Mouse (Mus musculus) midbrain, embryonic 13.5 days (tissue): ENCODE measurements around the gene Cd151. TPM values are rescaled to one million over a fixed set of nuclear protein-coding genes. Genes with fewer than 3 reads are reported as not detected.
A peak's percentile ranks its signal among the peaks of the same experiment; 100 is the strongest.

Source experiments
- ATAC-seq: fragments of 200-750 bp; cut with Nextera tagmentation; 2 replicates; pipeline ENCODE4 v1.8.0; 2017; ENCODE audit warnings: mild to moderate bottlenecking, moderate TSS enrichment, moderate library complexity
- H3K27ac ChIP-seq: fragments of 300-500 bp; sonication (generic); 2 replicates; pipeline ENCODE4 v1.5.1; 2015; ENCODE audit warnings: inconsistent platforms, mild to moderate bottlenecking, moderate library complexity
- H3K27me3 ChIP-seq: fragments of 300-500 bp; sonication (generic); 2 replicates; pipeline ENCODE4 v1.6.1; 2015; ENCODE audit warnings: mild to moderate bottlenecking, inconsistent platforms
- H3K36me3 ChIP-seq: fragments of 300-500 bp; sonication (generic); 2 replicates; pipeline ENCODE4 v1.6.1; 2015; ENCODE audit warnings: mild to moderate bottlenecking, inconsistent platforms
- H3K4me1 ChIP-seq: fragments of 300-500 bp; sonication (generic); replicated peaks from 2 replicates; pipeline ENCODE4 v1.6.1; 2015; ENCODE audit warnings: inconsistent platforms
- H3K4me2 ChIP-seq: fragments of 300-500 bp; sonication (generic); replicated peaks from 2 replicates; pipeline ENCODE4 v1.6.1; 2015; ENCODE audit warnings: moderate library complexity, mild to moderate bottlenecking, inconsistent platforms
- H3K4me3 ChIP-seq: fragments of 300-500 bp; sonication (generic); replicated peaks from 2 replicates; pipeline ENCODE4 v1.5.1; 2015; ENCODE audit warnings: mild to moderate bottlenecking, inconsistent platforms
- H3K9ac ChIP-seq: fragments of 300-500 bp; sonication (generic); replicated peaks from 2 replicates; pipeline ENCODE4 v1.6.1; 2015; ENCODE audit warnings: mild to moderate bottlenecking, inconsistent platforms
- H3K9me3 ChIP-seq: fragments of 300-500 bp; sonication (generic); 2 replicates; pipeline ENCODE4 v1.6.1; 2016; ENCODE audit warnings: mild to moderate bottlenecking, inconsistent platforms
- WGBS: fragments of 180-500 bp; shearing (Covaris S2); methylation state at CpG from one replicate; pipeline ENCODE4 v1.1.7; 2015; 5-methylcytosine and 5-hydroxymethylcytosine counted together
- polyA plus RNA-seq: library from polyadenylated mRNA; unstranded; fragments of >200 nt; fragmentation: Nextera tagmentation; extraction: Ambion mirVana; gene quantifications from 2 replicates; pipeline ENCODE4 v1.2.1, GENCODE M21; 2015

Gene Cd151
- polyA plus RNA-seq, 1 experiment from 2014 or later = 19.9 TPM

GRCm38 (mm10) chr7:141481498-141482401 lies 14.6 kb downstream of the Cd151 start:
- Histone ChIP-seq H3K4me1 (peaks cover 29% of the 10 kb centered on the region), H3K9ac (peak overlapping the region; percentile 75), H3K27ac (peak overlapping the region; percentile 60), H3K27me3 (peaks cover 31% of the 10 kb centered on the region), H3K9me3 (no peaks in the 10 kb centered on the region), H3K4me2 (peak overlapping the region; percentile 92), H3K36me3 (no peaks in the 10 kb centered on the region), H3K4me3 (peak overlapping the region; percentile 62)
- peak; percentile 73 for ATAC-seq
- under 1% methylated on average over 80 of the region's 81 CpGs for WGBS

- whole genome bisulfite sequencing = 2% methylated on average over 11 of the region's 11 CpGs
- no peaks in the 10 kb centered on the region for H3K36me3 ChIP-seq
- no peaks in the 10 kb centered on the region for H3K9me3 ChIP-seq
- H3K27me3 ChIP-seq = peaks cover 23% of the 10 kb centered on the region
- H3K4me1 ChIP-seq = peaks cover 27% of the 10 kb centered on the region
- ATAC-seq = no peak
- H3K4me2 ChIP-seq = peak overlapping the region; percentile 92
- H3K9ac ChIP-seq = peak overlapping the region; percentile 75
- H3K4me3 ChIP-seq = peak overlapping the region; percentile 62
- peak overlapping the region; percentile 56; the same call in 1 of the 2 replicates for H3K27ac ChIP-seq
Observed at GRCm38 (mm10) chr7:141482531-141483024, 15.4 kb downstream of the Cd151 start.

GRCm38 (mm10) chr7:141483114-141483653 lies 16.0 kb downstream of the Cd151 start:
- Histone ChIP-seq H3K9ac (no peak overlapping the region), H3K4me1 (peaks cover 27% of the 10 kb centered on the region), H3K36me3 (no peaks in the 10 kb centered on the region), H3K9me3 (no peaks in the 10 kb centered on the region), H3K4me2 (peak overlapping the region; percentile 92), H3K4me3 (0 out of 2 replicates have a peak overlapping the region, but pooled peaks have one; percentile 62), H3K27ac (no peak overlapping the region), H3K27me3 (peaks cover 17% of the 10 kb centered on the region)
- 70% methylated on average over 6 of the region's 6 CpGs for WGBS
- ATAC-seq = no peak

- H3K4me3 ChIP-seq = no peak overlapping the region
- 83% methylated on average over 5 of the region's 5 CpGs for WGBS
- no peak overlapping the region for H3K4me2 ChIP-seq
- ATAC-seq = no peak
- H3K9ac ChIP-seq = no peak overlapping the region
- H3K36me3 ChIP-seq = no peaks in the 10 kb centered on the region
- H3K4me1 ChIP-seq = peaks cover 27% of the 10 kb centered on the region
- H3K9me3 ChIP-seq = no peaks in the 10 kb centered on the region
- H3K27me3 ChIP-seq = peaks cover 17% of the 10 kb centered on the region
- H3K27ac ChIP-seq = no peak overlapping the region
Observed at GRCm38 (mm10) chr7:141484186-141485120, 17.3 kb downstream of the Cd151 start.

DNA sequence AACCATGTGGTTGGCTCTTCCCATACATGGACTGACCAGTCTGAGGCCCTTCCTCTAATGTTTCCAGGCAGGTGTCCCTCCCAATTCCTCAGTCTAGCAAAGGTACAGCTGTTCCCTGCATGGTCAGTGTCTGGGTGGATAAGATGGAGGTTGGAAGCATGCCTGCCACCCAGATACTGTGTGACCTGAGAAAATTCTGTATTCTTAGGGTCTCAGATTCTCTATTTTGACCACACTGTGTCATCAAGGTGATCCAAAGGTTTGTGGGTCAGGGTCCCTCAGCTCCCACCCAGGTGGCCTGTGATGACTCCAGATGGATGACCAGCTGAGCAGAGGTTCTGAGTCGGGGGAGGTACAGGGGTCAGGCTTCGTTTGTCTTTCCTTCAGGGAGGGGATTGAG lies 18.0 kb downstream of the Cd151 start:
- H3K4me1 ChIP-seq = peaks cover 27% of the 10 kb centered on the region
- WGBS = 82% methylated on average over 2 of the region's 2 CpGs
- no peak overlapping the region for H3K27ac ChIP-seq
- no peak overlapping the region for H3K4me3 ChIP-seq
- H3K9me3 ChIP-seq = no peaks in the 10 kb centered on the region
- no peak overlapping the region for H3K9ac ChIP-seq
- no peak for ATAC-seq
- no peak overlapping the region for H3K4me2 ChIP-seq
- no peaks in the 10 kb centered on the region for H3K36me3 ChIP-seq
- peaks cover 14% of the 10 kb centered on the region for H3K27me3 ChIP-seq

DNA sequence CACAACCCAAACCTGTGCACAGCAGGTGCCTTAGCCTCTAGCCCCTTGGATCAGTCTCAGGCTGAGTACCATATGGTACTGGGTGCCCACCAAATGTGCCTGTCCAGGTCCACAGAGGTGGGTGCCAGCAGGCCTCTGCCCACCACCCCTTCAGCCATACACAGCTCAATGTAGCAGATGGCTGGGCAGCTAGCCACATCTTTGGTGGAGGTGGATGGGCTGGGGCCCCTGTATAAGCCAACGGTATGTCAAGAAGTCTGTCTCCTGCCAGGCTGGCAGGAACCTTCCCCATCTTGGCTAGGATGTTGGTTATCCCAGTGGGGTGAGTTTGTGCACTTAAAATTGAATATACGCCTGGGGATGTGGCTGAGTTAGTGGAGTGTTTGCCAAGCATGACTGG lies 18.4 kb downstream of the Cd151 start:
- Histone ChIP-seq H3K4me1 (peaks cover 27% of the 10 kb centered on the region), H3K36me3 (peaks cover under 1% of the 10 kb centered on the region; the same call in 1 of the 2 replicates), H3K4me2 (no peak overlapping the region), H3K27me3 (peaks cover 13% of the 10 kb centered on the region), H3K9ac (no peak overlapping the region), H3K4me3 (no peak overlapping the region), H3K27ac (no peak overlapping the region), H3K9me3 (no peaks in the 10 kb centered on the region)
- WGBS = 91% methylated on average over 2 of the region's 2 CpGs
- ATAC-seq = no peak

DNA sequence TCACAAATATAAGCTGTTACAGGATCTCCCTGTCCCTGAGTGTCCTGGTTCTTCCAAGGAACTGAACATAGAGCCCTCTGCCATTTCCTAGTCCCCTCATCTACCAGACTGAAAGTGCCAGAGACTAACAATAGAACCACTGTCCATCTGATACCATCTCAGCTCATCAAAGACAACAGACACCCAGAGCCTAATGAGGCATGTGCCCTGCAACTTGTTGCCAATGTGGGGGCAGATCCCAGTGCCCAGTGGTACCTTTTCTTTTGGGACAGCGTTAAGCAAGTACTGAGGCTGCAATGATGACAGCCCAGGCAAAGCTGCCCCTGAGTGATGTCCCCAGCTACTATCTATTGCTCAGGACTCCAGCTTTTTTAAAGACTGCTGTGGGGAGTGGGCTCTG lies 19.0 kb downstream of the Cd151 start:
- peaks cover 13% of the 10 kb centered on the region for H3K27me3 ChIP-seq
- WGBS = 89% methylated on average over 1 of the region's 1 CpGs
- H3K9me3 ChIP-seq = no peaks in the 10 kb centered on the region
- H3K9ac ChIP-seq = no peak overlapping the region
- H3K4me3 ChIP-seq = no peak overlapping the region
- no peak for ATAC-seq
- H3K4me1 ChIP-seq = peaks cover 23% of the 10 kb centered on the region
- H3K4me2 ChIP-seq = no peak overlapping the region
- H3K36me3 ChIP-seq = peaks cover 3% of the 10 kb centered on the region
- H3K27ac ChIP-seq = no peak overlapping the region

DNA sequence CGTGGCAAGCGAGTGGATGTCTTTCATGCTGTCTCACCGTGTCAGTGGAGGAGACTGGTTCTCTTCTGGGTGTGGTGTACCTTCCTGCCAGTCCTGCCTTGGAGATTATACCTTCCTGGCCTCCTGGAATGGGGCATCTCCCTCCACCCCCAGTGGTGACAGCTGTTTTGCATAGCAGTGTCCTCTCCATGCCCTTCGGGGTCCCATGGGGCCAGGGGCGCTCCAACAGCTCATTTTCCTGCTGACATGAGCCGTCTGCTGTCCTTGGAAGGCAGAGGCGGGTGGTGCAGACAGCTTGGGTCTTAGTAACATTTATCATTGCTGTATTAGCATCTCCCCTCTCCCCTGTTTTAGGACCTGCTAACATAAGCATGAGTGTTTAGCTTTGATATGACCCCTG lies 19.9 kb downstream of the Cd151 start:
- peaks cover 13% of the 10 kb centered on the region for H3K27me3 ChIP-seq
- peaks cover 14% of the 10 kb centered on the region for H3K4me1 ChIP-seq
- WGBS = 79% methylated on average over 7 of the region's 7 CpGs
- no peak overlapping the region for H3K9ac ChIP-seq
- H3K4me3 ChIP-seq = no peak overlapping the region
- H3K36me3 ChIP-seq = peaks cover 11% of the 10 kb centered on the region
- H3K4me2 ChIP-seq = no peak overlapping the region
- ATAC-seq = no peak
- H3K27ac ChIP-seq = no peak overlapping the region
- H3K9me3 ChIP-seq = no peaks in the 10 kb centered on the region

DNA sequence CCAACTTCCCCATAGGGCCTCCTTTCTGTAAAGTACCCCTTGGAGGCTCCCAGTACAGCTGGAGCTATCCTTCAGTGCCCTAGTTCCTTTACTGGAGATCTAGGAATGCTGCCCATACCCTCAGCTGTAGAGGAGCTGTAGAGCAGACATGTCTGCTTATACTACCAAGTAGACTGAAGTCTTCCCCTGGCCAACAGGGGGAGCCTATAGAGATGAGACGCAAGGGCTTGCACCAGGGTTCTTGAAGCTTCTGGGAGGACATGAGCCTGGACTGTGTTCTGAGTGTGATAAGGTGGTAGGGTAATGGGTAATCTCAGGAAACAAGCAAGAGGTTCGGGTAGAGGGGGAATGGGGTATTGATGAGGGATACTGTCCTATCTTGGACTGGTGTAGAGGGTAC lies 24.0 kb downstream of the Cd151 start:
- no peak overlapping the region for H3K9ac ChIP-seq
- no peak overlapping the region for H3K4me3 ChIP-seq
- H3K4me1 ChIP-seq = no peaks in the 10 kb centered on the region
- 79% methylated on average over 2 of the region's 2 CpGs for WGBS
- no peak for ATAC-seq
- H3K27me3 ChIP-seq = no peaks in the 10 kb centered on the region
- no peaks in the 10 kb centered on the region for H3K9me3 ChIP-seq
- no peak overlapping the region for H3K4me2 ChIP-seq
- peaks cover 42% of the 10 kb centered on the region for H3K36me3 ChIP-seq
- no peak overlapping the region for H3K27ac ChIP-seq

DNA sequence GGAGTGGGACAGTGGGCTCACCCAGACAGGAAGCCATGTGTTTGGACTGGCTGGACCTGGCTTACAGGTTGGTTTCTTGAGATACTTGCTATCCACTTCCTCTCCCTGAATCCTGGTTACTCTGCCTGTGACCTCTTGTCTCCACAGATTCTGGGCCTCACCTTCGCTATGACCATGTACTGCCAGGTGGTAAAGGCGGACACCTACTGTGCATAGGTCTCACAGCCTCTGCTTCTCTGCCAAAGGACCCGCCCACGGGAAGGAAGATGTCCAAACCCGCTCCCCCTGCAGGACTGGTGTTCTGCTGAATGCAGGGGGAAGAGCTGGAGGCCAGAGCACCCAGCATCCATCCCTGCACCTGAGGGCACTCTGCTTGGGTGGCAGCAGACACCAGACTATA lies 25.5 kb downstream of the Cd151 start:
- no peak for ATAC-seq
- 87% methylated on average over 5 of the region's 5 CpGs for WGBS
- H3K9me3 ChIP-seq = no peaks in the 10 kb centered on the region
- no peaks in the 10 kb centered on the region for H3K4me1 ChIP-seq
- H3K27me3 ChIP-seq = no peaks in the 10 kb centered on the region
- H3K9ac ChIP-seq = no peak overlapping the region
- H3K4me3 ChIP-seq = no peak overlapping the region
- no peak overlapping the region for H3K4me2 ChIP-seq
- peaks cover 49% of the 10 kb centered on the region for H3K36me3 ChIP-seq
- no peak overlapping the region for H3K27ac ChIP-seq

DNA sequence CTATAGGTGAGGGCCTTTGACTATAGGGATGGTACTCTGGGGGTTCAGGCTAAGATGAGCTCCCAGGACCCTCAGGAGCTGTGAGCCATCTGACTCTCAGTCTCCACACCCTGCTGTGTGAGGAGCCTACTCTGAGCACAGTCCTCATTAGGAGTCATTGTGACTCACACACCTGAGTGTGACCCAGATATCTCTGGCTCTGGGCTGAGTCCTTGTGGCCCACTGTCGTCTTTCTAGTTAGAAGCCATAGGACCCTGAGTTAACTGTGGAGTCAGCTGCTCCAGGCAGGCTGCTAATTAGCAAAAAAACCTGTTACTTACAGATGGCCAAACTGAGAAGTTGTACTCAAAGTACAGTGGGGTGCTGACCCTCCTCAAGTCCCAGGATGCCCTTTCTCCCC lies 26.5 kb downstream of the Cd151 start:
- Histone ChIP-seq H3K9me3 (no peaks in the 10 kb centered on the region), H3K4me3 (no peak overlapping the region), H3K9ac (no peak overlapping the region), H3K27ac (no peak overlapping the region), H3K4me1 (no peaks in the 10 kb centered on the region), H3K4me2 (no peak overlapping the region), H3K27me3 (no peaks in the 10 kb centered on the region), H3K36me3 (peaks cover 53% of the 10 kb centered on the region)
- WGBS = 100% methylated on average over 1 of the region's 1 CpGs
- ATAC-seq = no peak
